Mouse (Mus musculus) thymus, adult 2 months (tissue): ENCODE results near the gene Cnot8.

Experiments used
- CTCF ChIP-seq: fragments of 200-500 bp; IDR thresholded peaks from 2 replicates; pipeline ENCODE4 v1.5.1; 2012; ENCODE audit warnings: mild to moderate bottlenecking, control low read depth, low read length, moderate library complexity, borderline replicate concordance; ENCODE audit not compliant: control insufficient read depth, poor library complexity, insufficient read depth; ENCODE audit errors: extremely low read depth
- POLR2A ChIP-seq: fragments of 200-500 bp; IDR thresholded peaks from 2 replicates; pipeline ENCODE4 v1.6.1; 2012; ENCODE audit warnings: mild to moderate bottlenecking, low read length, control low read depth, moderate library complexity; ENCODE audit not compliant: control insufficient read depth, poor library complexity, insufficient read depth; ENCODE audit errors: extremely low read depth

DNA sequence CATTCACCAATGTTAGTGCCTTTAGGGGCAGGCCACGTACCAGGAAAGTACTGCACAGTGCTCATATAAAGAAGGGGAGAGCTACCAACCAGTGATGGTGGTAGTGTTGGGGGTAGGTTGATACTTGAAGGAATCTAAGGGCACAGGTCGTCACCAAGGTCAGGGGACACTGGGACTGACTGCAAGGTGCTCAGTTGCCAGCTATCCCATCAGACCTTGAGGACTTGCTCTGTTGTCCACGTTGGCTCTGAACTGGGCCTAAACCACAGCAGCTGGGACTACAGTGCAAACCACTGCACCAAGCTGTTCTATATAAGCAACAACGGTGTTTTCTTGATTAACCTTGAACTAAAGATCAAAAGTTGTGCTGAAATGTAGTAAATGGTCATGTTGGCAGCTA lies 41.4 kb upstream of the Cnot8 start:
- TF ChIP-seq CTCF (no peak), POLR2A (no peak)
